Mouse (Mus musculus) megakaryocyte, adult 5-6 weeks (primary cell): Measurements from ENCODE around the gene Spryd3. TPM values are rescaled to one million over a fixed set of nuclear protein-coding genes. Genes with fewer than 3 reads are reported as not detected.
"Not testable (repeated sequence)": the region's sequence is repeated elsewhere in the genome, so short reads cannot be mapped to it uniquely, and the experiment has no call there.

Experiments
- ATAC-seq: 2 replicates; pipeline ENCODE4 v1.8.0; 2016; ENCODE audit warnings: mild to moderate bottlenecking, inconsistent platforms; ENCODE audit not compliant: poor library complexity, severe bottlenecking
- total RNA-seq, 2 experiments: library from RNA; stranded (forward) in 1 of 2; stranded (reverse) in 1 of 2; fragments of 153-499, 151-499 nt in 1 of 2; fragments of 221-1000, 200-1000 nt in 1 of 2; gene quantifications; 2 replicates each; pipeline versions ENCODE4 v1.2.3 to v1.2.4; 2015 to 2017

Spryd3 gene
- total RNA-seq, 2 experiments from 2014 or later: 6.1 to 20.6 TPM

DNA sequence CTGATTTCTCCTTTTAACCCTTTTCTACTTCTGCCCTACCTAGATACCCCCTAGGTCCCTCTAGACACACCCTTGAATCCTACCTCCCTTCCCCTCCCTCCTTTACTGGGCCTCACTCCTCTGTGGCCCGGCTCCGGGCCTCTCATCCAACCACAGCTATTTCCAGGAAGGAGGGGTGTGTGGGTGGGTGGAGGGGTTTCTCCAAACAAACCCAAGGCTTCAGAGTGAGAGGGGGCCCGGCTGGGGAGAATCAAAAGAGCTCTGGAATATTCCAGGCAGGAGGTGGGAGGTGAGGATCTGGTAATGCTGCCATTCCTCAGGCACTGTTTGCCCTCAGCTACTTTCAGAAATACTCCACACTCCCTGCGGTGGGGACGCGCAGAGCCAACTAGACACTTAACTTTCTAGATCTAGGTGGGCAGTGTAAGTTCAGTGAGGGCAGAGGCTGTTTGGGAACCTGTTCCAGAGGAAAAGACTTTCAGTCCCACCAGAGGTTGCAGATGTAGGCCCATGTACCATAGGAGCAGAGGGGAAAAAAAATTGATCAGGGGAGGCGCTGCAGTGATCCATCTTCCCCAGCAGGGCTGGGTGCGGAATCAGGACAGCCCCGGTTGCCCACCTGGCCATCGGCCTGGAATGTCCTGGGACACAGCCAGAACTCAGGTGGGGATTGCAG is 34.9 kb downstream of the Spryd3 start:
- no peak for ATAC-seq

DNA sequence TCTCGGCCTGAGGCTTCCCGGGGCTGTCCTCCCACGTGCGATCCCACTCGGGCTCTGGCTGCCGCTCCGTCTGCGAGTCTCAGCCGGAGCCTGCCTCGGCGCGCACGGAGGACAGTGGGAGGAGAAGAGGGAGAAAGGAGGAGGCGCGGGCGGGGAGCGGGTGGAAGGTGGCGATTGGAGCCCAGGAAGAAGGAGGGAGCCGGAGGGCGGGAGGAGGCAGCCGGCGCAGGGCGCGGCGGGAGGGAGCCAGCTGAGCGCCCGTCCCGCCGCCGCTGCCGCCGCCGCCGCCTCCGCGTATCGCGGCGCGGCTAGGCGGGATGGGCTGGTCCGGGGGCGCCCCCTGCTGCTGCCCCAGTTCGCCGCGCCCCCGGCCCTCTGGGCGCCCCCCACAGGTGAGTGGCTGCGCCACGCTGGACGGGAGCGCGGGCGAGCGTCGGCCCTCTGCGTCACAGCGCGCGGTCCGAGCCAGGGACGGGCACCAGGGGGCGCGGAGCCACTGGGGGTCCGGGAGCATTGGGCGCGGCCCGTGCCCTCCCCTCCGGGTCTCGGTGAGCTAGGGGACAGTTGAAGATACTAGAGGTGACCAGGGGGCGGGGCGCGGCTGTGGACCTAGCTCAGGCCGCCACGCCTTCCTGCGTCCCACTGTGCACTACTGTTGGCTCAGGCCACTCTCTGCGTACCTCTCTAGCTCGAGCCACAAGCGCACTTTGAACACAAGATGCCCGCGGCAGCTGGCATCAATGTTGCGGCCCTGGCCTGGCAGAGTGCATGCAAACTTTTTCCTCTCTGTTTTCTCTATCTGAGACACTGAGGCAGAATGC is 35.7 kb downstream of the Spryd3 start, which contains the start of gene Tns2:
Gene Tns2 (plus strand): TSS at position 253 of the 821 bp plus-strand sequence.
- peak; percentile 59 for ATAC-seq

DNA sequence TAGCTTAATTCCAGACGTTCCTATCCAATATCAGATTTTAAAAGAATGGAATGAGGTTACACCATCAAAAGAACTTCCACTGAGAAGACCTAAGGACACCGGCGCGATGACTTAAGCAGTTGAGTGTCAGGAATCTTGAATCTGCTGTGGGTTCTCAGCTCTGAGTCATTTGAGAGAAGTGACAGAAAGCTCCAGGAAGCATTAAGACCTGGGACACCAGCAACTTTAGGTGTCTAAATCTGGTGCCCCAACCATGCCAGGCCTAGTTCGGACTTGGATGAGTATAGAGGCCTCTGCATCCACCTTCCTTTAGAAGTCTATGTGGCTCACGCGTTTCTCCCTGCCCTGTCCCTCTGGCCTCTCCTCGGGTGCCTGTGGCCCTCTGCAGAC is 36.3 kb downstream of the Spryd3 start:
- ATAC-seq: peak; percentile 3; the same call in 1 of the 2 replicates

DNA sequence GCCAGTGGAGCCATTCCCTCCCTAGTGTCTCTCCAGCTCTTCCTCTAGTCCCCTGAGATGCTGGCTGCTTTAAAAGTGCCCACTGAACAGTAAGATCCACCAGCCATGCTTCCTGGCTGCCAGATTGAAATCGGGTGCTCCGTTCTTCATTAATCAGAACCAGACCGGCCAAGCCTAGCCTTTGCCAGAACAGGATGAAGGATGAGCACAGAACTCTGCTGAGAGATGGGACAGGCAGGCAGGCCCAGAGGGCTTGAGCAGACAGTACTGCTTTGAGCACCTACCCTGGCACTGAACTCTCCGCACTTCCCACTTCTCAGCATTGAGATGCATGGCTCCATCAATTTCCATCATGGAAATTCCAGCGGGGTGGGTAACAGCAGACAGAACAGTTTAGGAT is 36.8 kb downstream of the Spryd3 start:
- ATAC-seq: no peak

DNA sequence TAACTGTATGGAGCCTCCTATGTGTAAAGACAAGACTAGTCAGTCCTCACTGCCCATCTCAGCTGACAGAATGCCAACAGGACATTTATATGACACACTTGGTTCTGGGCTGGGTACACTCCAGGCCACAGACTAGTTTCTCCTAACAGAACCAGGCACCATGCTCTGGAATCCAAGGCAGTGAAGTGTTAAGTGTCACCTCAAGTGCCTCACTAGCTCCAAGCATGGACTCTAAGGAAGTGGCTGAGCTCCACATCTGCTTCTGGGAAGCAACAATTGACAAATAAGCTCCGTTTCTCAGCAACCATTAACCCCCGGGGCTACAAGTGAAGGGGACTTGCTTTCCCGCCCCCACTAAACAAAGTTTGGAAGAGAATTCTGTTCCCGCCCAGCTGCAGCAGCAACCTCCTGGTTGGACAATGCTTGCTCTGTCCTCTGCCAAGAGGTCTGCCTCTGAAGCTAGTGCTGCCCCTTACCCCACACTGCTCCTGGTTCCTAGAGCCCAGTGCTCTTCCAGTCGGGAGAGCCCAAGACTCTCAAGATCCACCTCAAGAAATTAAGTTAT is 38.0 kb downstream of the Spryd3 start:
- ATAC-seq: no peak

DNA sequence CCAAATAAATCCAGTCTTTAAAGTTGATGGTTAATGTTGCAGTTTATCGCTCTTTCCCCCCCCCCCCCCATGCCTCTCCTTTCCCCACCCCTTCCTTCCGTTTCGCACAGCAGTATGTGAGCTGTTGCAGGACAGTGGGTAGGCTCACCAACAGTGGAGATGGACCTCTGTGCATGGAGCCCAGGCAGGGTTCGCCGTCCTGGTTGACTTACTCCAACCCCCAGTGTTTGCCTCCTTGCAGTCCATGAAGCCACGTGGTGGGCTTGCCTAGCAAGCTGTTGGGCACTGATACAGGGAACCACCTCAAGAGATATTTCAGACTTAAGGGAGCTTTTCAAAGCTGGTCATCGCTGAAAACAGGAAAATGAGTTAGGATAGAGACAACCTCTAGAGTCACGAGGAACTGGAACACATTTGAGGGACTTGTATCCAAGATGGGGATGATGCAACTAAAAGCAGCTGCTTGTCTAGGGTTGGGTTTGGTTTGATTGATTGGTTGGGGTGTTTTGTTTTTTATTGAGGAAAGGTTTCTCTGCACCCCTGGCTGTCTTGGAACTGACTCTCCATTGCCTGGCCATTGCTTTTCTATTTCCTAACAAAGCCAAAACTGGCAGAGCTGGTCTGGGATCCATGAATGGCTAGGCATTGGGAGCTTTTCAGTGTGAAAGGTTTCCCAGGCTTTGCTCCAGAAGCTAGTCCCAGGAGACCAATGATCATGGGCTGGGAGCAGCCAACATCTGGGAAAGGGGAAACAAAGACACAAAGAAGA is 38.7 kb downstream of the Spryd3 start:
- ATAC-seq: no peak

DNA sequence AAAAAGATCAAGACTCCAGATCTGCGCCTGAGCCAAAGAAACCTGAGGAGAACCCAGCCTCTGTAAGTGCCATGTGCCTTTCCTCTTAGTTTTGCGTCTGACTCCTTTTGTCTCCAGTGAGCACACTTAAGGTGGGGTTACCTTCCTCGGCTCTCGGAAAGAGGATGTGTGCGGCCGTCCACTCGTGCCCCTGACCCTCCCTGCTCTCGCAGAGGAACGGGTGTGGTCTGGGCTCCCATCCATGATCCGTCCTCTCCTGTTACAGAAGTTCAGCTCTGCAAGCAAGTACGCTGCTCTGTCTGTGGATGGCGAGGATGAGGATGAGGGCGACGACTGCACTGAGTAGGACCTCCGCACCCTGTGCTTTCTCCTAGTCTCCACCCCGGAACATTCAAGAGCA is 41.0 kb downstream of the Spryd3 start:
- ATAC-seq: no peak

DNA sequence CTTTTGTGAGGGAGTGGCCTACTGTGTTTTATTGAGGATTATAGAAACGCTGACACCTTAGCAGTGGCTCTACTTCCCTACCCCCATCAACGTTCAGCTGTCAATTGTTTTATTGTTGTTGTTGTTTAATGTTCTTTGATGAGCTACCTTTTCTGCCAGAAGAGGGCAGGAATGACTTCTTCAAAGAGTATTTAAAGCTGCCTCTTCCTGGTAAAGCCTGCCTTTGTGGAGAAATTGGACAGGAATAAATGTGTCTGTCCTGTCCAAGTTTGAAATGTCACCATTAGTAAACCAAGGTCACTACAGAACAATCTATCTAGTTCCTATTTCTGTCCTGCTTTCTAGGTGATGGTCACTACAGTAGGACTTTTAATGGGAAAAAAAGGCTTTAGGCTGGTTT is 41.9 kb downstream of the Spryd3 start:
- no peak for ATAC-seq

DNA sequence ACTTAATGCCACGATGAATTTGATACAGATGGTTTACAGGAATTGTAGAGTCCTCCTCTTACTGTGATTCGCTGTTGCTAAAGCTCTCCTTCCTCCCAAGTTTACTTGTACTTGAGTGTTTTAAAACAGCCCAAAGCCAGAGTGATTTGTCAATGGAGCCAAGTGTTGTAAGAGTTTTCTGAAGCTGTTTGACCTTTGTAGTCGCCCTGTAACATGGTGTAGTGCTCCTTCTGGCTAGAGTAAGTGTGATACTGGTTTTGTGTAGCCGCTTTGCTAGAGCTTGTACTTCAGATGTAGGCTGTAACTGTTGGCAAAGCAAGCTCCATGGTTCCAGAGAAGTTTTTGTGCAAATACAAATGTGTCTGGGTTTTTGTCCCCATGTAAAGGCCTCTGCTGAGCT is 43.8 kb downstream of the Spryd3 start:
- ATAC-seq: no peak

DNA sequence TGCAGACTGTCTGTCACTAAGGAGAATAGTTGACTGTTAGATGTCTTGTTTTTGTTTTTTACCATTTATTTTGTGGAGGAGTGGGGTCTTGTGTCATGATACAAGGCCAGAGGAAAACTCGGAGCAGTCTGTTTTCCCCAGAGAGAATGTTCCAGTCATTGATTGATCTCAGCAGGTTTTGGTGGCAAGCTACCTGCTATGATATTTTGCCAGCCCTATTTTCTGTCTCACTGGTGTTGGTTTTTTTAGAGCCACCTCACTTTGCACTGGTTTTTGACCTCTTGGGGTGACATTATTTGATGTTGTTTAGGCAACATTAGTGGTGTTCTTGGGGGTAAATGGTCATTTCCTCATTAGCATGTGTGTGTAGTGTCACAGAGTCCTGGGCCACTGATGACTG is 44.3 kb downstream of the Spryd3 start:
- no peak for ATAC-seq

DNA sequence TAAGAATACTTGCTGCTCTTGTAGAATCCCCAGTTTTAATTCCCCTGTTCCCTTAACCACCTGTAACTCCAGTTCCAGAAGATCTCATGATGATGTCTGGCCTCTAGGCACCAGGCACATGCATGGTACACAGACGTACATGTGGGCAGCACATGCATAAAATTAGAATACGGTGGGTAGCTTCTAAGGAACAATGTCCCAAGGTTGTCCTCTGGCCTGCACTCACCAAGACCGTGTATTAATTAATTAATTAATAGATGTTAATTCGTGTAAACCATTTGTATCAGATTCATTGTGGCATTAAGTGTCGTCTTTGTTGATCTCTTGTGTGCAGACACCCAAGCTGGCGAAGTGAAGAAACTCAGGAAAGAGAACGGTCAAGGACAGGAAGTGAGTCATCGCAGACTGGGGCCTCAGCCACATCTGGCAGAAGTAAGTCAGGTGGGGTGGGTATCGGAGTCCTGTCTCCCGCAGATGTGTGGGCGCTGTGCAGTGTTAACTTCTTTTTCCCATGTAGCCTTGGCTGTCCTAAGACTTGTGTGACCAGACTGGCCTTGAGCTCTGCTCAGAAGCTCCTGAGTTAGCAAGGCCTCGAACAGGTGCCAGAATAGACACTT is 44.9 kb downstream of the Spryd3 start:
- ATAC-seq: peak; percentile 91

DNA sequence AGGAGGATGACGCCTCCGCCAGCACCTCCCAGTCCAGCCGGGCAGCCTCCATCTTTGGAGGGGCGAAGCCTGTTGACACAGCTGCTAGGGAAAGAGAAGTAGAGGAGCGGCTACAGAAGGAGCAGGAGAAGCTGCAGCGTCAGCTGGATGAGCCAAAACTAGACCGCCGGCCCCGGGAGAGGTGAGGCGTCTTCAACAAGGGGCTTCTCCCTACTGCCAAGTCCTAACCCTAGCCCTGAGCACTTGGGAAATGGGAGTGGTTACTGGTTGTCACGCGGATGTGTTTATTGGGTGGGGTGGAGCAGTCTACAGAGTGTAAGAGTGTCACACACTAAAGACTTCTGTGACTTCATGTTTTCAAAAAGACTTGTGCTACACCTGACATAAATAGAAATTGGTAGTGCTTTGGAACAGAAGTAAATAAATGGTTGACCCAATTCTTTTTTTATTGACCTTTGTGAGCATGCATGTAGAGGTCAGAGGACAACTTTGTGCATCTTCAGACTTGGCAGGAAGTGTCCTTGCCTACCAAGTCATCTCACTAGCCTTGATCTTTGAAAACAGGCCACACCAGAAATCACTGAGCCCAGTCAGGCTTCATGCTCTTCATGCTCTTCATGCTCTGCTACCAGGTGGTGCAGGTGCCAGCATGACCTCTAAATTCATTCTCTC is 46.0 kb downstream of the Spryd3 start:
- ATAC-seq: no peak

DNA sequence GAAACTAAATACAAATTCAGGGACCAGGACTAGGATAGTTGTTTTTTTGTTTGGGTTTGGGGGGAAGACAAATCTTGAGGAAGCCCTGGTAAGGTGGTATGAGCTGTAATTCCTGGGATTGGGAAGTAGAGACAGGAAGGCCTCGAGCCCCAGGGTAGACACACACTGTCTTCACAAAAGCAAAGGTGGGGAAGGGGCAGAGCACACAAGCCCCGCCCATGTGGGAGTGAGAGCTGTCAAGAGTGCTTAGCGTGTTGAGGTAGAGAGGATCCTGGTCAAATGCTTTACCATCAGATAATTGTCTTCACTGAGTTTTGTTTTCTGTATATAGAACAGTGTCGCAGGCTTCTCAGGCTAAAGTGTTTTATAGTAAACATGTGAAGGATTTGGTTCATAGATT is 53.0 kb downstream of the Spryd3 start:
- no peak for ATAC-seq

DNA sequence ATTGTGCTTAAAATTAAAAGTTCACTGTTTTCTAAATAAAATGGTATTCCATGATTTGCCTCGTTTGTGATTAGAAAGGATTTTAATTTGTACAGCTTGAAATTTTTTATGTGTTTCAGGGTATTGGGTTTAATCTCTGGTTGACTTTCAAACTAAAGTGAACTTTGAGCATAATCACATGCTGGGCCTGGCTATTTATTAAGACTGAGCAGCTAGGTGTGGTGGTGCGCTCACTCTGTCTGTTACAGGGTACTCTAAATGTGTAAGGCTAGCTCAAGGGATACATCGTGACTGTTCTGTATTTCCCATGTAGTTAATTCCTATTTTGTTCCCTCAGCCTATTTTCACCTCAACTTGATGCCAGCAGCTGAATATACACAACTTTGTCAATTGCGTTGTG is 53.9 kb downstream of the Spryd3 start:
- ATAC-seq: no peak

DNA sequence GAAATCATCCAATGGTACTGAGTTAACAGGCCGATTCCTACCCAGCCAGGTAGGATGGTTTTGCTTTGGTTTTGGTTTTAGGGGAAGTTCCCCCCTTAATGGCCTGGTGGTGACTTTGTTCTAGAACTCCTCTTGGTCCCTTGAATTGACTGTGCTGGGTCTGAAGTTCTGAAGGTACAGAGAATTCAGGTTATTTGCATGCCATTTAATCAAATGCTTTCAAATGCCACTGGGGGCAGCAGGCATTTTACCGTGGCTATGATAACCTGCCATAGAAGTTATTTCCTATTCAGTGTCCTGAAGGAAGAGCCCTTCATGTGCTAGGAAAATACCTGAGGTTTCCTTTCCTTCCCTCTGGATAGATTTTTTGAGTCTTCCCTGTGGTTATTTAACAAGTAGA is 55.6 kb downstream of the Spryd3 start:
- ATAC-seq: no peak

DNA sequence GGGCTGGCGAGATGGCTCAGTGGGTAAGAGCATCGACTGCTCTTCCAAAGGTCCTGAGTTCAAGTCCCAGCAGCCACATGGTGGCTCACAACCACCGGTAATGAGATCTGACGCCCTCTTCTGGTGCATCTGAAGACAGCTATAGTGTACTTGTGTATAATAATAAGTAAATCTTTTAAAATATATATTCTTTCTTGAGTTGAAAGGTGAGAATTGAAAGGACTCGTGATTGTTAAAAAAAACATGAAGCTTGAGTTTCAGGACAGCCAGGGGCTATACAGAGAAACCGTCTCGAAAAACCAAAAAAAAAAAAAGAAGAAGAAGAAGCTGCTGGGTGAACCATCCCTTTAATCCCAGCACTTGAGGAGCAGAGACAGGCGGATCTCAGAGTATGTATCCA is 56.1 kb downstream of the Spryd3 start:
- not testable (repeated sequence) for ATAC-seq

DNA sequence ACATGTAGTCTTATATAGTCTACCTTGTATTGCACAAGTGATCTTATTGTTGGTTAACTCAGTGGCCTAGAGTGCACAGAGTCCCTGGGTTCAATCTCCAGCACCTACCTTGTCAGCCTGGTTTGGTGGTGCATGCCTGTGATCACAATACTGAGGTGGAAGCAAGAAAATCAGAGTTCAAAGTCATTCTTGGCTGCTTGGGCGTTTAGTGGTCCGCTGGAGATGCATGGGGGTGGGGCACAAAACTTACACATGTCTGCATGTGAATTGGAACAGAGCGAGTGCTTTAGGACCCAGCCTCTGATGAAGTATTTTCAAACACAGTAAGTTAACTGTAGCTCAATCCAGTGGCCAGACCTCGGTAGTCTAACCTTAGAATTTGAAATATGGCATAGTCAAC is 56.8 kb downstream of the Spryd3 start:
- ATAC-seq: no peak

DNA sequence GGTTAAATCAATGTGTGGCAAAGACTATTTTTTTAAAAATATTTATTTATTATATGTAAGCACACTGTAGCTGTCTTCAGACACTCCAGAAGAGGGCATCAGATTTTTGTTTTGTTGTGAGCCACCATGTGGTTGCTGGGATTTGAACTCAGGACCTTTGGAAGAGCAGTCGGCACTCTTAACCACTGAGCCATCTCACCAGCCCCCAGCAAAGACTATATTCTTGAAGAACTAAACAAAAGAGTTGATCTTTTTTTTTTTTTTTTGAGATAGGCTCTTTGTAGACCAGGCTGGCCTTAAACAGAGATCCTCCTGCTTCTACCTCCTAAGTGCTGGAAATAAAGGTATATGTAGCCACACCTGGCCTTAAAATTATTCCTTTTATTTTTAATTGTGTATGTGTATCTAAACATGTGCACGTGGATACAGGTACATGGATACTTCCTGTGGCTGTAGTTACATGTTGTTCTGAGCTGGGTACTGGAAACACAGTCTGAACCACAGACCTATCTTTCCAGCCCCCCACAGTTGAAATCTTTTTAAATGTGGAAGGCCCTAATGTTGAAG is 58.8 kb downstream of the Spryd3 start:
- ATAC-seq: no peak

DNA sequence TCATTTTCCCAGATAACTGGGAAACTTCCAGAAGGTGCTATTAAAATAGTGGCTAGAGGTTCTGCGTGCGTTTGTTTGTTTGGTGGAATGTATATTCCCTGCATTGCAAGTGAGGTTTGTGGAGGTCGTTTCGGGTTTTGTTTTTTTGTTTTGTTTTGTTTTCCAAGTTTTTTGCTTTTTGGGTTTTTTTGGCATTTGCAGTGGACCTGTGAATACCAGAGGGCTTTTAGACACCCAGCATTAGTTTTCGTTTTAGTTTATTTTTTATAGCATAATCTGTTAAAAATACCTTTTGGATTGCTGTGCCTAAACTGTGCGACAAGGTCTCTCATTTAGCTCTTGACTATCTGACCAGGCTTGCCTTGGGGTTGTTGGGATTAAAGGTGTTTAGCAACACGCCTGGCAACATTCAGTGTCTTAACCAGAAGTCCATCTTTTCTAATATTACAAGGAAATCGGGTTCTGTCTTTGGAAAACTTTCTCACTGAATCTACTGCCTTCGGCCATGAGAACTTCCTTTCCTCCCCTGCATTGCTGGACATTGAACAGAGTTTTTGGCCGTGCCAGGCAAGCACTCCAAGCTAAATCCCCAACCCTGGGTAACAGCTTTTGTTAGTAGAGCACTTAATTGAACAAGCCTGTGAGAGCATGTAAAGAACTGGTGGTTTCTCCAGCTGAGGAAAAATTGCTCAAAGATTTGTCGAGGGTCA is 61.0 kb downstream of the Spryd3 start:
- ATAC-seq: no peak
